Mouse (Mus musculus): ENCODE measurements around the gene Slc19a3. TPM values are rescaled to one million over a fixed set of nuclear protein-coding genes. Genes with fewer than 3 reads are reported as not detected.

The Slc19a3 gene
- polyA plus RNA-seq, 1 experiment from 2014 or later, result 0.72 TPM

DNA sequence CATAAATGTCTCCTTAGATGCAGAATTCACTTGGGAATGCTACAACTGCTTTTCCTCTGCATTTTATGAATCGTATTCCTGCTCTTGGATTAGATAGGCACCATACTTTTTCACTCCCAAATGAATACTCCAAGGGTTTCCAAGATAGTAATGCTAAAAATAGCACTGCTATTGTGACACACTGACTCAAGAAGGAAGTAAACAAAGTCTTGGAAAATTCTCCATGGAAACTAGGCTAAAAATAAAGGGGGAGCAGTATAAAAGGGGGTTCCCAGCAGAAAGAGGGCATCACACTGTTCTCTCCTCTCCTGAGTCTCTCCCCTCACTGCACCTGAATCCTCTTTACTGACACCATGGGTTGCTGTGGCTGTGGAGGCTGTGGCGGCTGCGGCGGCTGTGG lies 22.4 kb upstream of the Slc19a3 start, which contains the start of gene Krtap28-13:
Gene Krtap28-13 (plus strand): TSS at position 288 of the 400 bp plus-strand sequence.
- Histone ChIP-seq H3K27ac (ENCODE audit: low read depth, low read length) (no peak within 1 kb of the TSS), H3K4me1 (ENCODE audit: control insufficient read depth, insufficient read depth, low read length) (no peaks in the 10 kb centered on the region), H3K9me3 (ENCODE audit: control insufficient read depth, low read length) (no peaks in the 10 kb centered on the region), H3K36me3 (ENCODE audit: control insufficient read depth, insufficient read depth, low read length) (no peaks in the 10 kb centered on the region), H3K27me3 (ENCODE audit: control insufficient read depth, insufficient read depth, low read length) (no peaks in the 10 kb centered on the region), H3K9ac (ENCODE audit: low read length) (no peak within 1 kb of the TSS), H3K4me2 (ENCODE audit: low read depth) (no peak within 1 kb of the TSS), H3K4me3 (ENCODE audit: low read depth, low read length) (no peak within 1 kb of the TSS)
- DNase-seq (ENCODE audit: low spot score) (no peak), ATAC-seq (ENCODE audit: insufficient read depth, low FRiP score, low TSS enrichment) (no peak)
- 96% methylated on average over 4 of the region's 4 CpGs for WGBS

GRCm38 (mm10) chr1:83059278-83059677 lies 21.0 kb upstream of the Slc19a3 start, which contains the start of gene A030005K14Rik:
A030005K14Rik (minus strand) TSS chr1:83059378.
- no peaks in the 10 kb centered on the region for H3K9me3 ChIP-seq (ENCODE audit: control insufficient read depth, low read length)
- DNase-seq (ENCODE audit: low spot score) (no peak), ATAC-seq (ENCODE audit: insufficient read depth, low FRiP score, low TSS enrichment) (no peak)
- H3K4me2 ChIP-seq (ENCODE audit: low read depth), result no peak within 1 kb of the TSS
- H3K4me3 ChIP-seq (ENCODE audit: low read depth, low read length), result no peak within 1 kb of the TSS
- H3K36me3 ChIP-seq (ENCODE audit: control insufficient read depth, insufficient read depth, low read length), result no peaks in the 10 kb centered on the region
- no peak within 1 kb of the TSS for H3K9ac ChIP-seq (ENCODE audit: low read length)
- no peaks in the 10 kb centered on the region for H3K4me1 ChIP-seq (ENCODE audit: control insufficient read depth, insufficient read depth, low read length)
- no peak within 1 kb of the TSS for H3K27ac ChIP-seq (ENCODE audit: low read depth, low read length)
- no peaks in the 10 kb centered on the region for H3K27me3 ChIP-seq (ENCODE audit: control insufficient read depth, insufficient read depth, low read length)
- 90% methylated on average over 9 of the region's 9 CpGs for WGBS

DNA sequence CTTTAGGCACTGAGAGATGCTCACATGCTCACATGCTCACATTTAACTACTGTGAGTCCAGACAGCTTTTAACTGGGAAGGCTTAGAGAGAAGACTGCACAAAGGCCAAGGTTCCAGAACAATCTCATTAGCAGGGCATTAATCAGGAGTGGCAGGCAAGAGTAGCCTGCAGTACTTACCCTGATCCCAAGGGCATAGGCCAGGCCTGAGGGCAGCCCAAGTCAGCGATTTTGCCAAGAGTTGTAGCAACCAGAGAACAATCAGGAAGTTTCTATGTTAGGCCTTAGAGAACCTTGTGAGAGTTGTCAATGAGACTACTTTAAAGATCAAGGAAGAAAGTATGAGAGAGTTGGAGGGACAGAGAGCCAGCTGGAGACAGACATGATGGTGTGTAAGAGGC lies 20.2 kb upstream of the Slc19a3 start:
- Histone ChIP-seq H3K4me2 (ENCODE audit: low read depth) (no peak overlapping the region), H3K27me3 (ENCODE audit: control insufficient read depth, insufficient read depth, low read length) (no peaks in the 10 kb centered on the region), H3K4me1 (ENCODE audit: control insufficient read depth, insufficient read depth, low read length) (no peaks in the 10 kb centered on the region), H3K9me3 (ENCODE audit: control insufficient read depth, low read length) (no peaks in the 10 kb centered on the region), H3K27ac (ENCODE audit: low read depth, low read length) (no peak overlapping the region), H3K4me3 (ENCODE audit: low read depth, low read length) (no peak overlapping the region), H3K9ac (ENCODE audit: low read length) (no peak overlapping the region), H3K36me3 (ENCODE audit: control insufficient read depth, insufficient read depth, low read length) (no peaks in the 10 kb centered on the region)
- no peak for ATAC-seq (ENCODE audit: insufficient read depth, low FRiP score, low TSS enrichment)
- no peak for DNase-seq (ENCODE audit: low spot score)
- 69% methylated on average over 1 of the region's 1 CpGs for WGBS

DNA sequence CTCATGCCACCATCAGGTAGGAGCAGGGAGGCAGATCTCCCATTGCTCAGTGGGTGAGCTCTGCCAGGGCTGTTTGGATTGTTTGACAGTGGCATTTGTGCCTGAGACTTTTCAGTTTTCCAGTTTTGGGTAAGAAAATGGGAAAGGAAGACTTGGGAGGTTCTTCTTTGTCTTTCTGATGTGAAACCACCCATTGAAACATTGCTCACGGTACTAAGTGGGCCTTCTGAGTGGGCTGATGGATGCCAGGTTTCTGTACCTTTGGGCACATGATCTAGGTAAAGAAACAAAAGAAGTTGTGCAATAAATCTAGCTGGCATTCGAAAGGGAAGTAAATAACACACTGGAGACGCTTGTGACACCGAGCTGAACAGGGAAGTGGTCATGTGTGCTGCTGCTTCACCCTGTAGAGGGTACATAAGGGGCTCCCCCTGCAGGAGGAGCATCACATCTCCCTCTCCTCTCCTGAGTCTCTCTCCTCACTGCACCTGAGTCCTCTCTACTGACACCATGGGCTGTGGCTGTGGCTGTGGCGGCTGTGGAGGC lies 6.7 kb upstream of the Slc19a3 start, which contains the start of gene Gm47969:
Gene Gm47969 (plus strand): TSS at position 51 of the 546 bp plus-strand sequence.
- no peak for ATAC-seq (ENCODE audit: insufficient read depth, low FRiP score, low TSS enrichment)
- no peaks in the 10 kb centered on the region for H3K9me3 ChIP-seq (ENCODE audit: control insufficient read depth, low read length)
- no peak within 1 kb of the TSS for H3K4me2 ChIP-seq (ENCODE audit: low read depth)
- H3K4me1 ChIP-seq (ENCODE audit: control insufficient read depth, insufficient read depth, low read length), result no peaks in the 10 kb centered on the region
- no peaks in the 10 kb centered on the region for H3K27me3 ChIP-seq (ENCODE audit: control insufficient read depth, insufficient read depth, low read length)
- WGBS, result 82% methylated on average over 5 of the region's 5 CpGs
- no peak within 1 kb of the TSS for H3K4me3 ChIP-seq (ENCODE audit: low read depth, low read length)
- H3K27ac ChIP-seq (ENCODE audit: low read depth, low read length), result no peak within 1 kb of the TSS
- H3K36me3 ChIP-seq (ENCODE audit: control insufficient read depth, insufficient read depth, low read length), result no peaks in the 10 kb centered on the region
- H3K9ac ChIP-seq (ENCODE audit: low read length), result no peak within 1 kb of the TSS
- DNase-seq (ENCODE audit: low spot score), result no peak

DNA sequence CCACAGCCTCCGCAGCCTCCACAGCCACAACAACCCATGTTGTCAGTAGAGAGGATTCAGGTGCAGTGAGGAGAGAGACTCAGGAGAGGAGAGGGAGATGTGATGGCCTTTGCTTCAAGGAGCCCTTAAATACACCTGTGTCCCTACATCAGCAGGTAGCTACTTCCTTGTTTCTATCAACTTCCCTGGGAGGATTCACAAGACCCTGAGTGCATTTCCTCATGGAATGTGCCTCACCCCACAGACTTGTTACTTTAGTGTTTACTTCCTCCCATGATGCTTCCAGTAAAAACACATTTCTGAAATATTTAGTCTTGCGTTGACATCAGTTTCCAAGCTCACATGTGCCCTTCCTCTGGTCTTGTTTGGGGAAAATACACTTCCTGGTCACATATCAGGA lies 4.1 kb upstream of the Slc19a3 start, which contains the start of gene Krtap28-10:
Gene Krtap28-10 (minus strand): TSS at position 101 of the 400 bp plus-strand sequence.
- Histone ChIP-seq H3K9ac (ENCODE audit: low read length) (no peak within 1 kb of the TSS), H3K4me2 (ENCODE audit: low read depth) (no peak within 1 kb of the TSS), H3K36me3 (ENCODE audit: control insufficient read depth, insufficient read depth, low read length) (no peaks in the 10 kb centered on the region), H3K27ac (ENCODE audit: low read depth, low read length) (no peak within 1 kb of the TSS), H3K4me1 (ENCODE audit: control insufficient read depth, insufficient read depth, low read length) (0 out of 2 replicates have a peak, but pooled peaks cover 2% of the 10 kb centered on the region), H3K4me3 (ENCODE audit: low read depth, low read length) (no peak within 1 kb of the TSS), H3K9me3 (ENCODE audit: control insufficient read depth, low read length) (no peaks in the 10 kb centered on the region), H3K27me3 (ENCODE audit: control insufficient read depth, insufficient read depth, low read length) (no peaks in the 10 kb centered on the region)
- WGBS, result 92% methylated on average over 2 of the region's 2 CpGs
- ATAC-seq (ENCODE audit: insufficient read depth, low FRiP score, low TSS enrichment) (no peak), DNase-seq (ENCODE audit: low spot score) (no peak)

DNA sequence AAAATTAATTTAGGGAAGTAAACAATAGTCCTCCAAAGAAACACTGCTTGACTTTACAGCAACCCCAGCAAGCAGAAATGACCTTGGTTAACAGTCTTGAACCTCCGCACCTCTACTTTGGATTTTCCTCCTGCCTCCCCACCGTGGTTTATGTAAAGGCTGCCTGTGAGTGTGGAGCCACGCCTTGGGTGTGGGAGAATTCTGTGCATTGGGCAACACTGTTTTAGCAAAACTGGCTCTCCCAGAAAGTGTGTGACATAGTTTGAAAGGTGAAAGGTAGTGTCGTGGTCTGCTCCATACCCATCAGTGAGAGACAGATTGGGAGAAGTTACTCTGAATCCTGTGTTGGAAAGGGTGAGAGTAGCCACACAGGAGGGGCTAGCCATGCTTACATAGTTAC lies 832 bp upstream of the Slc19a3 start:
- ATAC-seq (ENCODE audit: insufficient read depth, low FRiP score, low TSS enrichment), result no peak; the same call in 1 of the 2 replicates
- Histone ChIP-seq H3K36me3 (ENCODE audit: control insufficient read depth, insufficient read depth, low read length) (no peaks in the 10 kb centered on the region), H3K27me3 (ENCODE audit: control insufficient read depth, insufficient read depth, low read length) (no peaks in the 10 kb centered on the region), H3K4me2 (ENCODE audit: low read depth) (no peak overlapping the region), H3K9me3 (ENCODE audit: control insufficient read depth, low read length) (no peaks in the 10 kb centered on the region), H3K4me3 (ENCODE audit: low read depth, low read length) (no peak overlapping the region), H3K9ac (ENCODE audit: low read length) (no peak overlapping the region), H3K4me1 (ENCODE audit: control insufficient read depth, insufficient read depth, low read length) (0 out of 2 replicates have a peak, but pooled peaks cover 2% of the 10 kb centered on the region), H3K27ac (ENCODE audit: low read depth, low read length) (no peak overlapping the region)
- 73% methylated on average over 4 of the region's 4 CpGs for WGBS
- DNase-seq (ENCODE audit: low spot score), result no peak

DNA sequence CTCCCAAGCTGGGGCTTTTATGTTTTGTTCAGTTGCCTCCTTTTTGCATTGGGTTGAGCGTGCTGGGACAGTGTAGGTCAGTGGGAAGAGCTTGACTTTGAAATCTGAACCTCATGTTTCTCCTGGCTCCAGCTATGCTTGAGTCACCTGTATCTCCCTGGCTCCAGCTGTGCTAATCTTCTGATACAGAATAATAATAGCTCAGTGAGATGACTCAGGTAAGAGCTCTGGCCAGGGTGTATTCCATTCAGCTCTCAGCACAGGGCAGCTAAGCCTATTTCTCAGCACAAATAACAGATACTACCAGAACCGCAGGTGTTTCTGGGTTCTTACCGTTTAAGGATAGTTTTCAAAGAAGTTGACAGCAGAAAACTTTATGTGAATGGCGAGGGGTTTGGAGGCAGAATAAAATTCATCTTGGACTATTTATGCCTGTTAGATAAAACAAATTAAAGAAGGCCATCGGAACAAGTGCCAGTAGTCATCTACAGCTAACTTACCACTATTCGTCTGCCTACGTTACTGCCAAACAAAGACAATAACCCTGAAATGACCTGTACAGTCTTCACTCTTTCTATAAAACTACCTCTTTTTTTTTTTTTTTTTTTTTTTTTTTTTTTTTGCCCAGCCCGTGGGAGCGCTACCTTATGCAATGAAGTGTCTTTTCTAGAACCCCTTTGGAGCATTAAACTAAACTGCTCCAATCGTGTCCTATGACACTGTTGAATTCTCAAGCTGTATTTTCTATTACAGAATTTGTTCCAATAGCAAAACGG lies 1.2 kb downstream of the Slc19a3 start:
- H3K9ac ChIP-seq (ENCODE audit: low read length), result no peak overlapping the region
- no peak overlapping the region for H3K27ac ChIP-seq (ENCODE audit: low read depth, low read length)
- DNase-seq (ENCODE audit: low spot score) (no peak), ATAC-seq (ENCODE audit: insufficient read depth, low FRiP score, low TSS enrichment) (no peak)
- no peak overlapping the region for H3K4me3 ChIP-seq (ENCODE audit: low read depth, low read length)
- no peak overlapping the region for H3K4me2 ChIP-seq (ENCODE audit: low read depth)
- 0 out of 2 replicates have a peak, but pooled peaks cover 2% of the 10 kb centered on the region for H3K4me1 ChIP-seq (ENCODE audit: control insufficient read depth, insufficient read depth, low read length)
- no peaks in the 10 kb centered on the region for H3K27me3 ChIP-seq (ENCODE audit: control insufficient read depth, insufficient read depth, low read length)
- no peaks in the 10 kb centered on the region for H3K36me3 ChIP-seq (ENCODE audit: control insufficient read depth, insufficient read depth, low read length)
- no peaks in the 10 kb centered on the region for H3K9me3 ChIP-seq (ENCODE audit: control insufficient read depth, low read length)
- 78% methylated on average over 11 of the region's 11 CpGs for WGBS

- Histone ChIP-seq H3K27me3 (ENCODE audit: control insufficient read depth, insufficient read depth, low read length) (no peaks in the 10 kb centered on the region), H3K9me3 (ENCODE audit: control insufficient read depth, low read length) (no peaks in the 10 kb centered on the region), H3K4me3 (ENCODE audit: low read depth, low read length) (no peak overlapping the region), H3K9ac (ENCODE audit: low read length) (no peak overlapping the region), H3K36me3 (ENCODE audit: control insufficient read depth, insufficient read depth, low read length) (no peaks in the 10 kb centered on the region), H3K4me1 (ENCODE audit: control insufficient read depth, insufficient read depth, low read length) (0 out of 2 replicates have a peak, but pooled peaks cover 2% of the 10 kb centered on the region), H3K4me2 (ENCODE audit: low read depth) (no peak overlapping the region), H3K27ac (ENCODE audit: low read depth, low read length) (no peak overlapping the region)
- ATAC-seq (ENCODE audit: insufficient read depth, low FRiP score, low TSS enrichment), result no peak
- DNase-seq (ENCODE audit: low spot score), result no peak
- 63% methylated on average over 5 of the region's 5 CpGs for WGBS
Measured at GRCm38 (mm10) chr1:83034509-83034908, 3.7 kb downstream of the Slc19a3 start.

DNA sequence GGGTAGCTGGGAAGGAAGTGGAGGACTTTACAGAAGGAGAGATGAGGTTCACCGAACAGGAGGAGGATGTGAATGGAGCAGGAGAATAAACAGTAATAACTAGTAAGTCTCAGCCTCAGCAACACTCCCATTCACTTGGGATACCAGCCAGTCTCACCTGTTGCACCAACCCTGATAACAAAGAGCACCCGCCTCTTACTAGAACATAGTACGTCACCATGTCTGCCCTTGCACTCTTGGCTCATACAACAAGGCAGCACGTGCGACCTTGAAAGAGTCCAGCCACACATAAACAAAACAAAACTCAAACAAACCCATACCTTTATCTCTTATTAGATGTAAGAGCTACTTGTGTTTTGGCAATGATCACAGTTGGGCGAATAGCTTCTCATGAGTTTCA lies 5.7 kb downstream of the Slc19a3 start:
- ATAC-seq (ENCODE audit: insufficient read depth, low FRiP score, low TSS enrichment) (no peak), DNase-seq (ENCODE audit: low spot score) (no peak)
- H3K4me1 ChIP-seq (ENCODE audit: control insufficient read depth, insufficient read depth, low read length), result no peaks in the 10 kb centered on the region
- H3K4me2 ChIP-seq (ENCODE audit: low read depth), result no peak overlapping the region
- H3K4me3 ChIP-seq (ENCODE audit: low read depth, low read length), result no peak overlapping the region
- 89% methylated on average over 6 of the region's 6 CpGs for WGBS
- no peak overlapping the region for H3K27ac ChIP-seq (ENCODE audit: low read depth, low read length)
- no peak overlapping the region for H3K9ac ChIP-seq (ENCODE audit: low read length)
- H3K9me3 ChIP-seq (ENCODE audit: control insufficient read depth, low read length), result no peaks in the 10 kb centered on the region
- H3K27me3 ChIP-seq (ENCODE audit: control insufficient read depth, insufficient read depth, low read length), result no peaks in the 10 kb centered on the region
- no peaks in the 10 kb centered on the region for H3K36me3 ChIP-seq (ENCODE audit: control insufficient read depth, insufficient read depth, low read length)
